Mouse (Mus musculus) CH12.LX (cell line): Measurements from ENCODE around the gene Dusp5.

Experiments used
- BHLHE40 ChIP-seq: IDR thresholded peaks from 2 replicates; pipeline ENCODE4 v1.6.1; 2011; ENCODE audit warnings: mild to moderate bottlenecking, low read depth, low read length, improper control_type of control experiment
- CTCF ChIP-seq, 2 experiments: IDR thresholded peaks in 1 of 2; conservative IDR thresholded peaks in 1 of 2; 2 replicates each; pipeline ENCODE4 v1.5.1; 2011 to 2012; ENCODE audit warnings: low read depth in 2 of 2, low read length in 2 of 2, improper control_type of control experiment in 1 of 2, inconsistent platforms in 1 of 2, mild to moderate bottlenecking in 1 of 2, moderate library complexity in 1 of 2
- HCFC1 ChIP-seq: IDR thresholded peaks from 2 replicates; pipeline ENCODE4 v1.6.1; 2012; ENCODE audit warnings: low read depth, mild to moderate bottlenecking, inconsistent platforms, low read length, improper control_type of control experiment
- JUN ChIP-seq: IDR thresholded peaks from 2 replicates; pipeline ENCODE4 v1.6.1; 2011; ENCODE audit warnings: low read depth, mild to moderate bottlenecking, low read length, improper control_type of control experiment, moderate library complexity; ENCODE audit not compliant: insufficient read depth
- KAT2A ChIP-seq: IDR thresholded peaks from 2 replicates; pipeline ENCODE4 v1.6.1; 2012; ENCODE audit warnings: low read length, improper control_type of control experiment, inconsistent platforms; ENCODE audit not compliant: insufficient replicate concordance
- MAZ ChIP-seq: IDR thresholded peaks from 2 replicates; pipeline ENCODE4 v1.6.1; 2012; ENCODE audit warnings: low read depth, mild to moderate bottlenecking, inconsistent platforms, low read length, improper control_type of control experiment, moderate library complexity
- NELFE ChIP-seq: IDR thresholded peaks from 2 replicates; pipeline ENCODE4 v1.6.1; 2011; ENCODE audit warnings: low read depth, low read length, improper control_type of control experiment
- POLR2A ChIP-seq: IDR thresholded peaks from 2 replicates; pipeline ENCODE4 v1.6.1; 2011; ENCODE audit warnings: low read depth, mild to moderate bottlenecking, improper control_type of control experiment, low read length
- RCOR1 ChIP-seq: conservative IDR thresholded peaks from 2 replicates; pipeline ENCODE4 v1.6.1; 2012; ENCODE audit warnings: low read depth, mild to moderate bottlenecking, inconsistent platforms, low read length, improper control_type of control experiment
- TCF12 ChIP-seq: IDR thresholded peaks from 2 replicates; pipeline ENCODE4 v1.6.1; 2014; ENCODE audit warnings: low read depth, mild to moderate bottlenecking, inconsistent platforms, low read length, improper control_type of control experiment
- USF2 ChIP-seq: conservative IDR thresholded peaks from 2 replicates; pipeline ENCODE4 v1.6.1; 2011; ENCODE audit warnings: low read depth, low read length, improper control_type of control experiment
- ZC3H11A ChIP-seq: IDR thresholded peaks from 2 replicates; pipeline ENCODE4 v1.6.1; 2012; ENCODE audit warnings: low read depth, mild to moderate bottlenecking, inconsistent platforms, low read length, improper control_type of control experiment
- ZKSCAN1 ChIP-seq: IDR thresholded peaks from 2 replicates; pipeline ENCODE4 v1.6.1; 2012; ENCODE audit warnings: low read depth, inconsistent platforms, low read length, improper control_type of control experiment, borderline replicate concordance

DNA sequence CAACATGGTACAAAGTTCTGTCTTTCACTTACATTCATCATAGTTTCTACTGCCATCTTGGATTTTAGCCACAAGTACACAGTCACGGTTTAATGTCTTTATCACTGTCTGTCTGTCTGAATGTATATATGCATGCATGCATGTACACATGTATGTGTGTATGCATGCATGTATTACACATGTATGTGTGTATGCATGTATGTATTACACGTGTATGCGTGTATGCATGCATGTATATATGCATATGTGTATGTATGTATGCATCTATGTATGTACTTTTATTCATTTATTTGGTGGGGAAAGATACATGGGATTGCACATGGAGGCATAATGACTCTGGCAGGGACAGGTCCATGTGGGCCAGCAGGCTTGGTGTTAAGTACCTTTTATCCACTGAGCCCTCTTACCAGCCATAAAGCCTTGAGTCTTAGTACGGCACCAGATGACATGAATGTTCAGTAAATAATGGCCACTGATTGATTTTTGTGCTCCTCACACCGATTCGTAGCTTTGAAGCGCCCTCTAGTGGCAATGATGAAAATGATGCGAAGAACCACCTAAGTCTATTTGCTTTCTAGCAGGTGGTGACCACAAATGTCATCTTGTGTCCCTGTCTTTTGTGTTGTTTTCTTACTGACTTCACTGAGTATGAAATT is 49.8 kb downstream of the Dusp5 start:
- peak; percentile 98 for TF ChIP-seq ZC3H11A
- TF ChIP-seq KAT2A, result no peak
- TF ChIP-seq BHLHE40, result no peak
- TF ChIP-seq MAZ, result 0 out of 2 replicates have a peak, but pooled peaks have one; percentile 35
- no peak for TF ChIP-seq RCOR1
- no peak for TF ChIP-seq HCFC1
- TF ChIP-seq CTCF (conservative IDR thresholded peaks at IDR 0.05 in 1 of 2, IDR thresholded peaks at IDR 0.05 in 1 of 2; ENCODE audit: low read depth in 2 of 2, low read length in 2 of 2), result peak; percentile 75 to 93
- TF ChIP-seq POLR2A, result no peak
- TF ChIP-seq NELFE, result peak; percentile 13; the same call in 1 of the 2 replicates
- no peak for TF ChIP-seq USF2
- no peak for TF ChIP-seq JUN
- TF ChIP-seq TCF12, result no peak
- no peak for TF ChIP-seq ZKSCAN1
